Mouse (Mus musculus) intestine, postnatal 0 days (tissue): Measurements from ENCODE around the gene Rnf212. TPM values are rescaled to one million over a fixed set of nuclear protein-coding genes. Genes with fewer than 3 reads are reported as not detected.

ENCODE experiments used
- ATAC-seq: fragments of 200-750 bp; cut with Nextera tagmentation; 2 replicates; pipeline ENCODE4 v1.8.0; 2017; ENCODE audit warnings: mild to moderate bottlenecking, moderate TSS enrichment, moderate library complexity
- H3K27ac ChIP-seq: fragments of 300-500 bp; sonication (generic); 2 replicates; pipeline ENCODE4 v1.5.1; 2014; ENCODE audit warnings: mild to moderate bottlenecking, low read depth, low read length, moderate library complexity
- H3K27me3 ChIP-seq: fragments of 300-500 bp; sonication (generic); replicated peaks from 2 replicates; pipeline ENCODE4 v1.6.1; 2014; ENCODE audit warnings: low read length, mixed read lengths; ENCODE audit not compliant: control insufficient read depth, insufficient read depth
- H3K36me3 ChIP-seq: fragments of 300-500 bp; sonication (generic); 2 replicates; pipeline ENCODE4 v1.6.1; 2014; ENCODE audit warnings: mild to moderate bottlenecking, moderate library complexity; ENCODE audit not compliant: control insufficient read depth, insufficient read depth
- H3K4me1 ChIP-seq: fragments of 300-500 bp; sonication (generic); replicated peaks from 2 replicates; pipeline ENCODE4 v1.6.1; 2014; ENCODE audit warnings: antibody characterized with exemption, low read length, mixed read lengths; ENCODE audit not compliant: control insufficient read depth, insufficient read depth
- H3K4me2 ChIP-seq: fragments of 300-500 bp; sonication (generic); replicated peaks from 2 replicates; pipeline ENCODE4 v1.6.1; 2014; ENCODE audit warnings: low read depth, mild to moderate bottlenecking, moderate library complexity
- H3K4me3 ChIP-seq: fragments of 300-500 bp; sonication (generic); 2 replicates; pipeline ENCODE4 v1.5.1; 2014; ENCODE audit warnings: low read depth, low read length
- H3K9ac ChIP-seq: fragments of 300-500 bp; sonication (generic); 2 replicates; pipeline ENCODE4 v1.6.1; 2014; ENCODE audit warnings: mild to moderate bottlenecking, low read depth, low read length
- H3K9me3 ChIP-seq: fragments of 300-500 bp; sonication (generic); 2 replicates; pipeline ENCODE4 v1.6.1; 2016; ENCODE audit warnings: mixed run types; ENCODE audit not compliant: control insufficient read depth
- CTCF ChIP-seq: sonication (generic); IDR thresholded peaks from 2 replicates; pipeline ENCODE4 v1.5.1; 2016; ENCODE audit warnings: low read depth, mild to moderate bottlenecking, control low read depth, antibody characterized with exemption, moderate library complexity
- WGBS: fragments of 180-500 bp; shearing (Covaris S2); extraction: QIAGEN DNeasy Blood & Tissue Kit; methylation state at CpG from one replicate; pipeline ENCODE4 v1.1.7; 2014; 5-methylcytosine and 5-hydroxymethylcytosine counted together
- polyA plus RNA-seq: library from polyadenylated mRNA; unstranded; fragments of >200 nt; fragmentation: Nextera tagmentation; extraction: Ambion mirVana; gene quantifications from 2 replicates; pipeline ENCODE4 v1.2.1, GENCODE M21; 2015

The Rnf212 gene
- polyA plus RNA-seq, 1 experiment from 2014 or later: 1.2 TPM

DNA sequence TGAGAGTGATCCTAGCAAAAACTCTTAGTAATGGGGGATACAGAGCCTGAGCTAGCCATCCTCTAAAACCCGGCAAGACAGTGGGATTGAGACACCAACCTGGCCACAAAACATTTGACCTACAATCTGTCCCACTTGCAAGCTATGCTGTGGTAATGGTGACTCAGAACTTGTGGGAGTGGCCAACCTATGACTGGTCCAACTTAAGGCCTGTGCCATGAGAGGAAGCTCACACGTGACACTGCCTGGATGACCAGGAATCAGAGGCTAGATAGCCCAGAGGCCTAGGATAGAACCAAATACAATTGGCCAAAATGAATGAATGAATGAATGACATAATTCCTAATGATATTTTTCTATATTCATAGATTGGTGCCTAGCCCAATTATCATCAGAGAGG, 32.9 kb downstream of the Rnf212 start:
- Histone ChIP-seq H3K27ac (no peak overlapping the region), H3K4me2 (no peak overlapping the region), H3K9ac (no peak overlapping the region), H3K27me3 (no peaks in the 10 kb centered on the region), H3K4me1 (0 out of 2 replicates have a peak, but pooled peaks cover 4% of the 10 kb centered on the region), H3K4me3 (no peak overlapping the region), H3K9me3 (no peaks in the 10 kb centered on the region), H3K36me3 (no peaks in the 10 kb centered on the region)
- ATAC-seq: no peak
- WGBS: 74% methylated on average over 2 of the region's 2 CpGs
- TF ChIP-seq CTCF: no peak

DNA sequence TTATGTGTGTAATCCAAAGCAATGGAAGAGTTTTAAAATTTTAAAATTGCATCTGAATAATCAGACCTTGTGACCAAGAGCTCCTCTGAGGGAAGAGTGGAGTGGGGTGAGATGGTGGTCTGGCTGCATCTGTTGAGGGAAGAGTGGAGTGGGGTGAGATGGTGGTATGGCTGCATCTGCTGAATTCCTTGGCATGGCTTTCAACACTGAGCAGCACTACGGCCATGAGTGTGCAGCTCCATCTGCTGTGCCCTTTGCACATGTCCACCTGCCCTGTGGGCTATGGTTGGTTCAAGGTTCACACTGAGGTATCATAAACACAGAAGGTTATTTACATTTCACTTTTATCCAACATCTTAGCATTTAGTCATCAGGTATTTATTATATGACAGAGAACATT, 47.4 kb downstream of the Rnf212 start:
- Histone ChIP-seq H3K9me3 (no peaks in the 10 kb centered on the region), H3K36me3 (no peaks in the 10 kb centered on the region), H3K4me2 (no peak overlapping the region), H3K27ac (no peak overlapping the region), H3K4me3 (no peak overlapping the region), H3K9ac (no peak overlapping the region), H3K4me1 (no peaks in the 10 kb centered on the region), H3K27me3 (no peaks in the 10 kb centered on the region)
- ATAC-seq: peak; percentile 80
- TF ChIP-seq CTCF: peak; percentile 62
- 30% methylated on average over 1 of the region's 1 CpGs for WGBS

DNA sequence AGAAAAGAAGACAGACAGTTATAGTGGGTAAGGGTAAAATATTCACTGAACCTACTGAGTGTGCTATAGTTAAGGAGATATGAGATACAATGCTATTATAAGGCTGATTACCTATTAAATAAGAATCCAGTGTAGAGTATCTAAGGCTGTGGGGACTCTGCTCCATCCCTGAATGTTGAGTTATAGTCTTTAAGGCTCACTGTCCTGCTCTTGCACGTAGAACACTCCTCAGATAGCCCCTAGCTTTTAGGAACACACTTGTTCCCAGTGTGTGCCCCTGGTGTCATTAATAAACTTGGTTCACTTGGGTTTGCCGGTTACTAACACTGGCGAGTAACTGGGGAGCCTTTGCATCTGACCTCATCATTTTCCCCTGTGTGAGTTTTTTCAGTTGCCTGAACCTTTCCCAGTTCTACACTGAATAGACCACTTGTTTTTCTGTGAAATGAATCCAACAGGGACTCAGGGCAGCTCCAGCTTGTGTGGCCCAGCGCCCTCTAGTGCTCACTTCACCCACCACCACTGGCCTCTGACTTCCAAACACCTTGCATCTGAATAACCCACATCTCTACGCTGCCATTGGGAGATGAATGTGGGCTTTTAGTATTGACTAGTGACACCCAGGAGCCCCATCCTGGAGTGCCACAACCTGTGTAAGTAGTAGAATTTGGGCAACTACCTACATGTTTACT, 48.1 kb downstream of the Rnf212 start:
- Histone ChIP-seq H3K4me3 (no peak overlapping the region), H3K4me1 (no peaks in the 10 kb centered on the region), H3K36me3 (no peaks in the 10 kb centered on the region), H3K27ac (no peak overlapping the region), H3K9ac (no peak overlapping the region), H3K4me2 (no peak overlapping the region), H3K27me3 (no peaks in the 10 kb centered on the region), H3K9me3 (no peaks in the 10 kb centered on the region)
- peak; percentile 82 for ATAC-seq
- 24% methylated on average over 5 of the region's 5 CpGs for WGBS
- peak; percentile 93 for TF ChIP-seq CTCF

DNA sequence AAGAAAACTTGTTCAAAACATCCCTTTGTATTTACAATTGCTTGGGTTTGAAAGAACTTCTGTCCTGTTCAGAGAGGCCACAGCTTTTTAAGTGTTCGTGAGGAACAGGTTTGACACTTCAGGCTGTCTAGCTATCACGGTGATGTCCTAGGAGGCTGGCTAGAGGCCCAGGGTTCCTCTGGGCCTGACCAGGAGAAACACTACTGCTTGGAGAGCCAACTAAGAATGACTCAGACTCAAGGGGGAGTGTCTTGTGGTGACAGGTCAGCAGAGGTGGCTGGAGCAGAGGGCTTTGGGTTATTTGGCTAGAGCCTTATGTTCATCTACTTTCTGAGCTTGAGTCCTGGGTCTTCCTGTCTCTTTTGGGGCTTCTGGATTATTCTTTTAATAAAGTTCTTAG, 50.8 kb downstream of the Rnf212 start:
- no peak overlapping the region for H3K4me3 ChIP-seq
- ATAC-seq: no peak
- H3K9me3 ChIP-seq: no peaks in the 10 kb centered on the region
- no peak overlapping the region for H3K4me2 ChIP-seq
- no peak overlapping the region for H3K9ac ChIP-seq
- no peaks in the 10 kb centered on the region for H3K27me3 ChIP-seq
- H3K36me3 ChIP-seq: no peaks in the 10 kb centered on the region
- 53% methylated on average over 2 of the region's 2 CpGs for WGBS
- no peak for TF ChIP-seq CTCF
- H3K4me1 ChIP-seq: no peaks in the 10 kb centered on the region
- no peak overlapping the region for H3K27ac ChIP-seq

DNA sequence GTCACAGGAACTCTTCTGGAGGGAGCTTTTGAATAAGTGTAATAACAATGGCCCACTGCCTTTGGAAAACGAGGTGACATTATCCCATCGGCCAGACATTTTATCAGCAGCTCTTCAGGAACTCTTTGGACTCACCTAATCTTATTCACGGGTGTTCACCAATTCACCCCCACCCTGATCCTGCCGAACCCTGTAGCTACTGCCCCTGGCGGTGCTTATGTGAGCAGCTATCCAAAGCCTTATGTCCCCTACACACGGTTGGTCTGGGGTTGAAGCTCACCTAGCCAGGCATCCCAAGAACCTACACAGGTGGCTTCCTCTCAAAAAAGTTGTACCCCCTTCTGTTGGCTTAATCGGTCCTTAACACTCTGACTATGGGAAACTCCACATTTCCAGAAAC, 55.0 kb downstream of the Rnf212 start:
- Histone ChIP-seq H3K4me2 (no peak overlapping the region), H3K27me3 (no peaks in the 10 kb centered on the region), H3K4me3 (no peak overlapping the region), H3K4me1 (no peaks in the 10 kb centered on the region), H3K36me3 (no peaks in the 10 kb centered on the region), H3K9me3 (no peaks in the 10 kb centered on the region), H3K9ac (no peak overlapping the region), H3K27ac (no peak overlapping the region)
- WGBS: 54% methylated on average over 7 of the region's 7 CpGs
- no peak; the same call in 1 of the 2 replicates for ATAC-seq
- TF ChIP-seq CTCF: peak; percentile 38

DNA sequence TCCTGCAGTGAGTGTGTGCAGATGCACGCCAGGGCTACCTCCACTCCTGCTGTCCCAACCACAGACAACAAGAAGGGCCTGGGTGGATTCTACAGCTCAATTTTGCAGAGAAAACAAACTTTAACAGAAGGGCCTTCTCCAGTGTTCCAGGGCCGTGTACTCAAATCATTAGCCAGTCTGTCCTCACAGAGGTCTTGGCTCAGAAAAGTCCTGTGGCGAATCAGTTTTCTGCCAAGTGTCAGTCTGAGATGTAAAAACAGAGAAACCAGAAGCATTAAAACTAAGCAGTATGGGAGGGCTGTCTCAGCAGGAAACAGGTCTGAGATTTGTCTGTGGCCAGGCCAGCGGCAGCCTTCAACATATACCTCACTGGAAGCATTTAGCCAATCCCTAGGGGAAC, 56.7 kb downstream of the Rnf212 start:
- Histone ChIP-seq H3K9me3 (no peaks in the 10 kb centered on the region), H3K27ac (no peak overlapping the region), H3K27me3 (no peaks in the 10 kb centered on the region), H3K4me3 (no peak overlapping the region), H3K9ac (no peak overlapping the region), H3K36me3 (no peaks in the 10 kb centered on the region), H3K4me2 (no peak overlapping the region), H3K4me1 (no peaks in the 10 kb centered on the region)
- TF ChIP-seq CTCF: no peak
- ATAC-seq: no peak
- WGBS: 63% methylated on average over 4 of the region's 4 CpGs

DNA sequence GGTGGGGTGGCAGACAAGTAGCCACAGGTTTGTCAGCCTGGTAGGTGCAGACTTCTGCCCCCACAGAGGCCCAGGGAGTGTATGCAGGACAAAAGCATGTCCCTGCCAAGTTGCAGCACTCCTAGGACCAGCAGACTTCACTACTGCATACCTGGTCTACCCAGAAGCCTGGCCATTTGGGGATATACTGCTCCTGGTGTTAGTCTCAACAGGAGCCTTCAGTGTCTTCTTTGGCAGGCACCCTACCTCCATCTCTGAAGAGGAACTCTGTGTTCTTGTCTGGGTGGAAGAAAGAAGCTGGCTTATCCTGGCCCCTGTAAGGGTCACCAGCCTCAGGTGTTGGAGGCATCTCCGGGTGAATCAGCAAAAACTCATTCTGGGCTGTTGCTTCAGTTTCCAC, 58.8 kb downstream of the Rnf212 start:
- no peaks in the 10 kb centered on the region for H3K4me1 ChIP-seq
- TF ChIP-seq CTCF: no peak
- no peaks in the 10 kb centered on the region for H3K9me3 ChIP-seq
- H3K4me2 ChIP-seq: no peak overlapping the region
- no peak for ATAC-seq
- WGBS: 79% methylated on average over 1 of the region's 1 CpGs
- no peak overlapping the region for H3K4me3 ChIP-seq
- H3K27me3 ChIP-seq: no peaks in the 10 kb centered on the region
- H3K36me3 ChIP-seq: no peaks in the 10 kb centered on the region
- H3K27ac ChIP-seq: no peak overlapping the region
- no peak overlapping the region for H3K9ac ChIP-seq
